Mouse (Mus musculus): ENCODE results near the gene Olfr224.
"Not testable (repeated sequence)": the region's sequence is repeated elsewhere in the genome, so short reads cannot be mapped to it uniquely, and the experiment has no call there.

The Olfr224 gene

GRCm38 (mm10) chr11:58570405-58570804 is at the start of gene Olfr224:
TSS of gene Olfr224 (minus strand) at chr11:58570553.
- no peak for DNase-seq (ENCODE audit: low read depth in 2 of 2, low spot score in 2 of 2)

GRCm38 (mm10) chr11:58618793-58619192 is 48.4 kb upstream of the Olfr224 start:
- no peak for DNase-seq (ENCODE audit: low read depth in 2 of 2, low spot score in 2 of 2)

- no peak for DNase-seq (ENCODE audit: low read depth in 2 of 2, low spot score in 2 of 2)
Measured at GRCm38 (mm10) chr11:58618369-58618768, 48.0 kb upstream of the Olfr224 start.

- no peak for DNase-seq (ENCODE audit: low read depth in 2 of 2, low spot score in 2 of 2)
Measured at GRCm38 (mm10) chr11:58615975-58616374, 45.6 kb upstream of the Olfr224 start, which contains the start of gene 2210407C18Rik. TSS of gene 2210407C18Rik (minus strand) at chr11:58616075.

GRCm38 (mm10) chr11:58614526-58614925 is 44.2 kb upstream of the Olfr224 start:
- no peak for DNase-seq (ENCODE audit: low read depth in 2 of 2, low spot score in 2 of 2)

GRCm38 (mm10) chr11:58613359-58613758 is 43.0 kb upstream of the Olfr224 start:
- no peak for DNase-seq (ENCODE audit: low read depth in 2 of 2, low spot score in 2 of 2)

GRCm38 (mm10) chr11:58607030-58607429 is 36.7 kb upstream of the Olfr224 start:
- DNase-seq (ENCODE audit: low read depth in 2 of 2, low spot score in 2 of 2) = no peak

- DNase-seq (ENCODE audit: low read depth in 2 of 2, low spot score in 2 of 2) = no peak
Measured at GRCm38 (mm10) chr11:58606177-58606919, 36.0 kb upstream of the Olfr224 start.

GRCm38 (mm10) chr11:58605228-58605627 is 34.9 kb upstream of the Olfr224 start:
- no peak for DNase-seq (ENCODE audit: low read depth in 2 of 2, low spot score in 2 of 2)

- DNase-seq (ENCODE audit: low read depth in 2 of 2, low spot score in 2 of 2) = no peak
Measured at GRCm38 (mm10) chr11:58604688-58605087, 34.3 kb upstream of the Olfr224 start.

GRCm38 (mm10) chr11:58602800-58603560 is 32.6 kb upstream of the Olfr224 start:
- no peak for DNase-seq (ENCODE audit: low read depth in 2 of 2, low spot score in 2 of 2)

- DNase-seq (ENCODE audit: low read depth in 2 of 2, low spot score in 2 of 2) = no peak
Measured at GRCm38 (mm10) chr11:58602062-58602461, 31.7 kb upstream of the Olfr224 start.

- DNase-seq (ENCODE audit: low read depth in 2 of 2, low spot score in 2 of 2) = no peak
Measured at GRCm38 (mm10) chr11:58597837-58598236, 27.5 kb upstream of the Olfr224 start.

- no peak for DNase-seq (ENCODE audit: low read depth in 2 of 2, low spot score in 2 of 2)
Measured at GRCm38 (mm10) chr11:58594814-58595213, 24.5 kb upstream of the Olfr224 start, which contains the start of gene Olfr324. TSS of gene Olfr324 (plus strand) at chr11:58595114.

- DNase-seq (ENCODE audit: low read depth in 2 of 2, low spot score in 2 of 2) = no peak
Measured at GRCm38 (mm10) chr11:58588620-58589250, 18.4 kb upstream of the Olfr224 start.

GRCm38 (mm10) chr11:58587898-58588348 is 17.6 kb upstream of the Olfr224 start:
- DNase-seq (ENCODE audit: low read depth in 2 of 2, low spot score in 2 of 2) = peak; percentile 25 to 27

- no peak for DNase-seq (ENCODE audit: low read depth in 2 of 2, low spot score in 2 of 2)
Measured at GRCm38 (mm10) chr11:58578636-58579035, 8.3 kb upstream of the Olfr224 start.

- no peak for DNase-seq (ENCODE audit: low read depth in 2 of 2, low spot score in 2 of 2)
Measured at GRCm38 (mm10) chr11:58577430-58577829, 7.1 kb upstream of the Olfr224 start, which contains the start of gene Olfr325. TSS of gene Olfr325 (plus strand) at chr11:58577730.

GRCm38 (mm10) chr11:58555536-58555935 is 14.8 kb downstream of the Olfr224 start, which contains the start of gene Olfr328:
TSS of gene Olfr328 (minus strand) at chr11:58555636.
- DNase-seq (ENCODE audit: low read depth in 2 of 2, low spot score in 2 of 2) = no peak

GRCm38 (mm10) chr11:58546322-58546721 is 24.0 kb downstream of the Olfr224 start, which contains the start of gene Olfr329-ps:
TSS of gene Olfr329-ps (minus strand) at chr11:58546422.
- DNase-seq (ENCODE audit: low read depth in 2 of 2, low spot score in 2 of 2) = no peak

GRCm38 (mm10) chr11:58534736-58535135 is 35.6 kb downstream of the Olfr224 start, which contains the start of gene Olfr330:
TSS of gene Olfr330 (minus strand) at chr11:58534836.
- DNase-seq (ENCODE audit: low read depth in 2 of 2, low spot score in 2 of 2) = not testable (repeated sequence)

All from CD8-positive naive resting alpha-beta T cell, adult 2 months (primary cell).